Mouse (Mus musculus): ENCODE measurements around the gene Fgb.

Gene Fgb

GRCm38 (mm10) chr3:83049680-83050079 is at the start of gene Fgb:
Fgb (minus strand) TSS chr3:83049863.
- DNase-seq (ENCODE audit: low spot score) = no peak

- DNase-seq (ENCODE audit: low spot score) = no peak
These were observed 49.5 kb upstream of the Fgb start for GRCm38 (mm10) chr3:83099139-83099538.

DNA sequence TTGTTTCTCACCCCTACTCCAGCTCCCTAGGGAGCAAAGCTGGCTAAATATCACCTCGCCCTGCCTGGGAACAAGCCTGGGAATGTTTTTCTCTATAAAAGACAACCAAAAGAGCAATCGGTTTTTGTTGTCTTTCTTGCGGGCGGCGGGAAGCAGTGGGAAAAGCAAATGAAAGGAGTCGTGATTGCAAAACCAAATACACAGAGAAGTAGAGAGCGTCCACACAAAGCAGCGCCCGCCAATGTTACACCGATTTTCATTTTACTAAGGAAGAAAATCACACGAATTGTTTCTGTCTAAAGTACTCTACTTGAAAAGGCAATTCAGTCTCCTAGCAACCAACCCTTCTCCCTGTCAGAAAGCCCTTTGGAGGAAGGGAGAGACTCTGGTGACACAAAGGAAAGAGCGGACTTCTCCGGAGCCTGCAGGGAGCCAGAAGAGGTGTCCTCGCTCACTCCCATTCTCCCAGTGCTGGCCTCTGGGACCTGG is 48.9 kb upstream of the Fgb start:
- DNase-seq (ENCODE audit: low spot score) = no peak

- DNase-seq (ENCODE audit: low spot score) = no peak
These were observed 47.9 kb upstream of the Fgb start for GRCm38 (mm10) chr3:83097586-83097985.

- DNase-seq (ENCODE audit: low spot score) = peak; percentile 31
These were observed 30.9 kb upstream of the Fgb start for GRCm38 (mm10) chr3:83080567-83081055.

DNA sequence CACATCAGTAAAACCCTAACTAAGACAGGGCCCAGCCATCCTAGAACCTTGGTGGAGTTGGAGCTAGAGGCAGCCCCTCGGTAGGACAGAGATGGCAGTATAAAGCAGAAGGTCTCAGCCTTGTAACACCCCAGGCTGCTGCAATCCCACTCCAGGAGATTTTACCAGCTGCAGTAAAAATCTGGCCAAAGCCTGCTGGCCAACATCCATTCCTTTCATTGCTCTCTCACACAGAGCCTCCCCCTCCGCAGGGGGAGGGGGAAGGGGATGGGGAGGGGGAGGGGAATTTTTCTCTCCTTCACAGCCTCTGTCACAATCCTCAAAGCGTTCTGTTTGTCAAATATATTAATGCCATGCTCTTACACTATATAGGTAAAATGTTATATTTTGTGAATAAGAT is 26.9 kb upstream of the Fgb start:
- peak; percentile 26 for DNase-seq (ENCODE audit: low spot score)

- no peak for DNase-seq (ENCODE audit: low spot score)
These were observed 20.6 kb upstream of the Fgb start for GRCm38 (mm10) chr3:83070231-83070630.

- DNase-seq (ENCODE audit: low spot score) = no peak
These were observed 19.2 kb upstream of the Fgb start for GRCm38 (mm10) chr3:83068869-83069268.

GRCm38 (mm10) chr3:83067920-83068319 is 18.3 kb upstream of the Fgb start:
- DNase-seq (ENCODE audit: low spot score) = no peak

DNA sequence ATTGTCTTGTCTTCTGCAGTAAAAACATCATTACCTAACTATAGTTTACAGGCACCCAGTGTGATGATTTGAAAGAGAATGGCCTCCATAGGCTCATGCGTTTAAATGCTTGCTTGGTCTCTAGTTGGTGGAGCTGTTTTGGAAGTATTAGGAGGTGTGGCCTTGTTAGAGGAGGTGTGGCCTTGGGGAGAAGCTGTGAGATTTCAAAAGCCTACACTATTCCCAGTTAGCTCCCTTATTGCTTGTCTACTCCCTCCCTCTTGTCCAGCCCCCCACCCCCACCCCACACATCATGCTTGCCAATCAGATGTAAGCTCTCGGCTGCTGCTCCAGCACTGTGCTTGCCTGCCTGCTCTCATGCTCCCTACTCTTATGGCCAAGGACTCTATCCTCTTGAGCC is 7.4 kb upstream of the Fgb start:
- no peak for DNase-seq (ENCODE audit: low spot score)

DNA sequence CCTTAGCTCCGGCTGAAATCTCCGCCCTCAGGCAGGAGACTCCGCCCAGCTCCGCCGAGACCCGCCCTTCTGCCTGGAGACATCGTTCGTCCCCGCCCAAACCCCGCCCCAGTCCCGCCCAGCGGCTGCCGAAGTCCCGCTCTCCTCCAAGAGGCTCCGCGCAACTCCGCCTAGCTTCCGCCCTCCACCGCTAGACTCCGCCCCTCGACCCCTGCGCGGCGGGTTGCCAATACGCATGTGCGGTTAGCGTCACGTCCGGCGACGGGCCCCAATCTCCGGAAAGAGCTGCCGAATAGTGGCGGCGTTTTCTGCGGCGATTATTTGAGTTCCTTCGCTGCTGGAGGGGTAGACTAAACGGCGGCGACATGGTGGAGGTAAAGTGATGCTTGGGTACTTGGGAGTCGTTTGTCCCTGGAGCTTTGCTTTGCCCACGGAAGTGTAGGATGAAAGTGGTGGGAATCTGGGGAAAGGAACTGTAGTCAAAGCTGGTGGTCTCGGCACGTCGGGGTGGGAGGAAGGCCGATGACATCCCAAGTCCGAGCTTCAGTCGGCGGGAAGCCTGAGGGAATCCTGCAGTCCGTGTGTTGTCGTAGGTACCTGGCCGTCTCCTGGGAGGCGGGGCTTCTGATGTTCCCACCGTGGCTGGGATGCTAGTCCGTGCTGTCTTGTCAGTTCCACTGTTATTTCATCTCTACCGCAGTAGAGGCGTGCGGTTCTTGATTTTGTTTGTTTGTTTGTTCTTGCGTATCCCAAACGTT is 5.8 kb upstream of the Fgb start, which contains the start of gene Plrg1:
Plrg1 (plus strand) TSS at position 242 of the 758 bp plus-strand sequence.
- peak; percentile 94 for DNase-seq (ENCODE audit: low spot score)

GRCm38 (mm10) chr3:83054759-83055158 is 5.1 kb upstream of the Fgb start:
- no peak for DNase-seq (ENCODE audit: low spot score)

- DNase-seq (ENCODE audit: low spot score) = peak; percentile 33
These were observed 4.1 kb upstream of the Fgb start for GRCm38 (mm10) chr3:83053758-83054157.

- DNase-seq (ENCODE audit: low spot score) = no peak
These were observed 3.5 kb upstream of the Fgb start for GRCm38 (mm10) chr3:83053126-83053525.

- DNase-seq (ENCODE audit: low spot score) = no peak
These were observed 2.4 kb upstream of the Fgb start for GRCm38 (mm10) chr3:83052102-83052501.

DNA sequence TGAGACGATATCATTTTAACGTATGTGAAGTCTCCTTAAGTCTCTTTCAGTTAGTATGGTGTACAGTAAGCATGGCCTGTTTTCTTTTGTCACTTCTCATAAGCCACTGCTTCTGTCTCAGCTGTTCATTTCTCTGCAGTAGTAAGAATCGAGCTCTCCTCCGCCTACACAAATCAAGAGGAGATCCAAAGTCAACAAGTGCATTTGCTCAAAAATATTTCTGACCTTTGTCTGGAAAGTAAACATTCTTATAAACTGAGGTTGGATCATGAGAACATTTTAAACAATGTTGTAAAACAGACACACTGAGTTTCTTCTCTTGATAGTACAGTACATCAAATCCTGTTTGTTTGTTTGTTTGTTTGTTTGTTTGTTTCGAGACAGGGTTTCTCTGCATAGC is 998 bp upstream of the Fgb start:
- DNase-seq (ENCODE audit: low spot score) = no peak

DNA sequence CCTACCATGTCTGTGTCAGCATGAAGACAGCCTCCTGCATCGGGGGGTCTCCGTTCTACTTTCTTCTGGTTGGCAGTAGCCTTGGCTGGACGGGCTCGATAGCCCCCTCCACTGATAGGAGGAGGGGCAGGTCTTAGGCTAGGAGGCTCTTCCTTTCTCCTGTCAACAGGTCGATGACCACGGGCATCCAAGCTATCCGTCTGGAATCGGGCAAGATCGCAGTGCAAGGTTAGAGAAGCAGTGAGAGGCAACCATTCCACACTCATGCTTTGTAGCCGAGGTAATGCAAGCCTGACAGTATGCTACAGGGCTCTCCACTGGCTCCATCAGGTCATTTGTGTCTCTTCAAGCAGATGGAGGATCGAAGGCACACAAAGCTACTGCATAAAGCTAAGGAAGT is 3.0 kb downstream of the Fgb start:
- no peak for DNase-seq (ENCODE audit: low spot score)

GRCm38 (mm10) chr3:83042451-83042850 is 7.2 kb downstream of the Fgb start:
- DNase-seq (ENCODE audit: low spot score) = no peak

- DNase-seq (ENCODE audit: low spot score) = no peak
These were observed 10.0 kb downstream of the Fgb start for GRCm38 (mm10) chr3:83039666-83040065.

DNA sequence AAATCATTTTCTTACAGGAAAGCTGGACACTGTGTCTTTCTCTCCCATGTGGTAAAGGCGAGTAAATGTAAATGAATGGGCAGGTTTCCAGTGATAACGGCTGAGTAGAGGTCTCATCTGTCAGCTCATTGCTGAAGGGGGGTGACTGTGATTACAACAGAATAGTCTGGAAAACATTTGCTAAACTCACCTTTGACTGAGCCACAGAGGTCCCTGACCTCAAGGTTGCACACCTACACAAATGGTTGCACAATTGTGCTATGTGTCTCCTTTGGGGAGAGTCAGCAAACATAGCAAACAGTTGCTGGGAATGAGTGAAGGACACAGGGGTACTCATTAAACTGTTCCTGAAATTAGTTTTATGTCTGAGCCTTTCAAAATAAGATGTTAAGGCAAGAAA is 10.8 kb downstream of the Fgb start:
- DNase-seq (ENCODE audit: low spot score) = no peak

GRCm38 (mm10) chr3:83033801-83034200 is 15.9 kb downstream of the Fgb start:
- no peak for DNase-seq (ENCODE audit: low spot score)

GRCm38 (mm10) chr3:83032746-83033308 is 16.8 kb downstream of the Fgb start:
- DNase-seq (ENCODE audit: low spot score) = no peak

DNA sequence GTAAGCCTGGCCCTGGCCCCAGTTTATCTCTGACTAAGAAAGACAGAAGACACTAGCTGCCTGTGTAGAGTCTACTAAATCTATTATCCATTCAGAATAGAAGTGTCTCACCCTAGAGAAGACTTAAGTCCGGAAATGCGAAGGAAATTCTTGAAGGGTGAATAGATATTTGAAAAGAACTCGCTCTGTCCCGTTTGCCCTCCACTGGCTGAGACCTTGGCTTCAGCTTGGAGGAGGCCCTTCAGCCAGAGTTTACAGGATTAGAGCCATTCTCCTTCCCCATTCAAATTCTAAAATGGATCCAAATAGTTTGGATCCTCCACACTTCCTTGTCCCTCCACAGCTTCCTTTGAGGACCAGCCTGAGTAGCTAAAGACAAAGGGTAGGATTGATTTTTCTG is 19.3 kb downstream of the Fgb start:
- no peak for DNase-seq (ENCODE audit: low spot score)
